Mouse (Mus musculus) lung, embryonic 15.5 days (tissue): ENCODE results near the gene Slc25a5. TPM values are rescaled to one million over a fixed set of nuclear protein-coding genes. Genes with fewer than 3 reads are reported as not detected.

Source experiments
- ATAC-seq: fragments of 200-750 bp; cut with Nextera tagmentation; 2 replicates; pipeline ENCODE4 v1.8.0; 2017; ENCODE audit warnings: moderate number of reproducible peaks, borderline replicate concordance; ENCODE audit not compliant: low FRiP score, low TSS enrichment; ENCODE audit errors: extremely low read depth
- H3K27ac ChIP-seq: fragments of 300-500 bp; sonication (generic); 2 replicates; pipeline ENCODE4 v1.5.1; 2015; ENCODE audit warnings: moderate library complexity, mild to moderate bottlenecking, inconsistent platforms
- H3K27me3 ChIP-seq: fragments of 300-500 bp; sonication (generic); 2 replicates; pipeline ENCODE4 v1.6.1; 2015; ENCODE audit warnings: inconsistent platforms
- H3K36me3 ChIP-seq: fragments of 300-500 bp; sonication (generic); 2 replicates; pipeline ENCODE4 v1.6.1; 2015; ENCODE audit warnings: inconsistent platforms
- H3K4me1 ChIP-seq: fragments of 300-500 bp; sonication (generic); 2 replicates; pipeline ENCODE4 v1.6.1; 2015; ENCODE audit warnings: inconsistent platforms
- H3K4me2 ChIP-seq: fragments of 300-500 bp; sonication (generic); 2 replicates; pipeline ENCODE4 v1.6.1; 2015; ENCODE audit warnings: inconsistent platforms, mild to moderate bottlenecking, moderate library complexity
- H3K4me3 ChIP-seq: fragments of 300-500 bp; sonication (generic); 2 replicates; pipeline ENCODE4 v1.5.1; 2015; ENCODE audit warnings: mild to moderate bottlenecking, inconsistent platforms
- H3K9ac ChIP-seq: fragments of 300-500 bp; sonication (generic); 2 replicates; pipeline ENCODE4 v1.6.1; 2015; ENCODE audit warnings: inconsistent platforms
- H3K9me3 ChIP-seq: fragments of 300-500 bp; sonication (generic); 2 replicates; pipeline ENCODE4 v1.6.1; 2016; ENCODE audit warnings: inconsistent platforms
- whole genome bisulfite sequencing: fragments of 180-500 bp; shearing (Covaris S2); methylation state at CpG from one replicate; pipeline ENCODE4 v1.1.7; 2015; 5-methylcytosine and 5-hydroxymethylcytosine counted together
- polyA plus RNA-seq: library from polyadenylated mRNA; unstranded; fragments of >200 nt; fragmentation: Nextera tagmentation; extraction: Ambion mirVana; gene quantifications from 2 replicates; pipeline ENCODE4 v1.2.1, GENCODE M21; 2015

Gene Slc25a5
- polyA plus RNA-seq, result 645 and 653 TPM in 2 replicates

- Histone ChIP-seq H3K4me1 (no peaks in the 10 kb centered on the region), H3K27ac (peak within 1 kb of the TSS; percentile 88), H3K9ac (peak within 1 kb of the TSS; percentile 60), H3K4me3 (peak within 1 kb of the TSS; percentile 62), H3K9me3 (no peaks in the 10 kb centered on the region), H3K27me3 (no peaks in the 10 kb centered on the region), H3K36me3 (peaks cover 7% of the 10 kb centered on the region), H3K4me2 (peak within 1 kb of the TSS; percentile 61)
- WGBS, result 17% methylated on average over 37 of the region's 41 CpGs
- peak; percentile 94 for ATAC-seq
These were observed at the start of gene Slc25a5 for GRCm38 (mm10) chrX:36795424-36796162. TSS of gene Slc25a5 (plus strand) at chrX:36795651.

DNA sequence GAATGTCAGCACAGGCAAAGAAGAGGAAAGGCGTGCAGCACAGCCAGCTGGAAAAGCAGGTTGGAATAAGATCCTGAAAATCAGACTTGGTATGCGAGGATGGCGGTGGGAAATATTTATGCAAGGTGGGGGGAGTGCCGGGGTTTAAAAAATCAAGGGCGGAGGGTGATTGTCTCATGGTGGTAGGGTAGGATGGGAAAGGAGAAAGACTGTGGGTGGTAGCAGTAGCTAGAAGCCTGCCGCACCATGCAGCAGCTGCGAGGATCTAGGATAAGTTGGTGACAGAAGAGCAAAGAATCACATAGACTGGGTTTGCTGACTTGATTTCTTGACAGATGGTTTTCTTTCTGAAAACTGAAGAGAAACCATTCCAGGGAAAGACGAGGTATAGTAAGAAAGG, 48.7 kb upstream of the Slc25a5 start:
- H3K9me3 ChIP-seq, result no peaks in the 10 kb centered on the region

GRCm38 (mm10) chrX:36748573-36748972, 46.9 kb upstream of the Slc25a5 start:
- H3K27ac ChIP-seq, result no peak overlapping the region
- H3K9ac ChIP-seq, result no peak overlapping the region
- no peak overlapping the region for H3K4me2 ChIP-seq
- H3K36me3 ChIP-seq, result no peaks in the 10 kb centered on the region
- ATAC-seq, result no peak
- 0 out of 2 replicates have a peak, but pooled peaks cover 4% of the 10 kb centered on the region for H3K4me1 ChIP-seq
- H3K27me3 ChIP-seq, result no peaks in the 10 kb centered on the region
- no peaks in the 10 kb centered on the region for H3K9me3 ChIP-seq
- 57% methylated on average over 3 of the region's 3 CpGs for WGBS
- no peak overlapping the region for H3K4me3 ChIP-seq

More for the DNA sequence above, 48.7 kb upstream of the Slc25a5 start:
- Histone ChIP-seq H3K4me3 (no peak overlapping the region), H3K27ac (no peak overlapping the region), H3K27me3 (no peaks in the 10 kb centered on the region), H3K36me3 (no peaks in the 10 kb centered on the region), H3K4me1 (0 out of 2 replicates have a peak, but pooled peaks cover 7% of the 10 kb centered on the region), H3K9ac (no peak overlapping the region), H3K4me2 (no peak overlapping the region)
- ATAC-seq, result no peak
- 78% methylated on average over 8 of the region's 8 CpGs for WGBS

GRCm38 (mm10) chrX:36749281-36749785, 46.1 kb upstream of the Slc25a5 start:
- Histone ChIP-seq H3K4me2 (no peak overlapping the region), H3K4me1 (no peaks in the 10 kb centered on the region), H3K9me3 (no peaks in the 10 kb centered on the region), H3K27me3 (no peaks in the 10 kb centered on the region), H3K36me3 (no peaks in the 10 kb centered on the region), H3K9ac (no peak overlapping the region), H3K27ac (no peak overlapping the region), H3K4me3 (no peak overlapping the region)
- no peak for ATAC-seq
- 54% methylated on average over 6 of the region's 6 CpGs for WGBS

GRCm38 (mm10) chrX:36750591-36750990, 44.9 kb upstream of the Slc25a5 start:
- no peak overlapping the region for H3K9ac ChIP-seq
- H3K27ac ChIP-seq, result no peak overlapping the region
- H3K9me3 ChIP-seq, result no peaks in the 10 kb centered on the region
- no peaks in the 10 kb centered on the region for H3K27me3 ChIP-seq
- no peaks in the 10 kb centered on the region for H3K4me1 ChIP-seq
- no peak overlapping the region for H3K4me3 ChIP-seq
- H3K4me2 ChIP-seq, result no peak overlapping the region
- 45% methylated on average over 1 of the region's 1 CpGs for WGBS
- ATAC-seq, result no peak
- no peaks in the 10 kb centered on the region for H3K36me3 ChIP-seq

DNA sequence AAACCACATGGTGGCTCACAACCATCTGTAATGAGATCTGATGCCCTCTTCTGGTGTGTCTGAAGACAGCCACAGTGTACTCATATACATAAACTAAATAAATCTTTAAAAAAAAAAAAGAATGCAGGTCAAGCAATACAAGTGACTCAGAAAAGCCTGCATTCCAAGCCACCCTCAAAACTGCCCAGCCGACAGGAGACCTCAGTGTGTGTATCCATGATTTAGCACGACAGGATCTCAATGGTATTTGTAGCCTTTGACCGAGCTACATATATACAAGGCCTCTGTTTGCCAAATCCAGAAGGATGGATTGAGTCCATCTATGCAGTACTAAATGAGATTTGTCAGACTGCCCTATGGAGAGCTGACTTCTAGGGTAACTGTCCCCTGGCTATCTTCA, 42.9 kb upstream of the Slc25a5 start:
- H3K27ac ChIP-seq, result no peak overlapping the region
- no peak overlapping the region for H3K4me3 ChIP-seq
- H3K36me3 ChIP-seq, result no peaks in the 10 kb centered on the region
- H3K9me3 ChIP-seq, result no peaks in the 10 kb centered on the region
- H3K4me2 ChIP-seq, result no peak overlapping the region
- 88% methylated on average over 3 of the region's 3 CpGs for WGBS
- no peak for ATAC-seq
- H3K4me1 ChIP-seq, result no peaks in the 10 kb centered on the region
- no peaks in the 10 kb centered on the region for H3K27me3 ChIP-seq
- H3K9ac ChIP-seq, result no peak overlapping the region

DNA sequence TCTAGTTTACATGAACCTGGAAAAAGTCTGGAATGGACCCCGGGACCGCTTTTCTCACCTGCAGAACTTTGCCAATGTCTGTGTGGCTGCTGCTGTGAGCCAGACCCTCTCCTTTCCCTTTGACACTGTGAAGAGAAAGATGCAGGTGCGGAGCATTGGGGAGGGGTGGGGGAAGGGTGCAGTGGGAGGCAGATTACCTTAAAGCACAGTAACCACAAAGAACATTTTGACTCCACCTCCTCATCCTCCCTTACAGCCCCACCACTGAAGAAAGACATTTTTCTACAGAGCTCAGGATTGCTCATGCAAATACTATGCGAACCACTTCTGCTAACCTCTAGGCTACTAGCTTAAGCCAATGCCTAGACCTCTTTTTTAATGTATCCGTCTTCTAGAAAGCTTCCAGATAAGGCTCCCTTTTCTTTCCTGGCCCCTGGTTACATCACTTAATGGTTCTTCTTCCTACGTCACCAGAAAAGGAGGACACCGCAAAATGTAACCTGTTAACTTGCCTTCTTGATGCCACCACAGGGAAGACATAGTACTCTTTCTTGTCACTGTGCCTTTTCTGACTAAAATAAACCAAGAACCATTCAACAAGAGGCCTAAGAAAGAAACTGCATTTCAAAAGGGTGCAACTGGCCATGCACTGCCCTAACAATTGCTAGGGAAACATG, 37.5 kb upstream of the Slc25a5 start:
- no peak overlapping the region for H3K4me2 ChIP-seq
- H3K9ac ChIP-seq, result no peak overlapping the region
- no peaks in the 10 kb centered on the region for H3K36me3 ChIP-seq
- H3K9me3 ChIP-seq, result no peaks in the 10 kb centered on the region
- ATAC-seq, result no peak
- H3K27me3 ChIP-seq, result no peaks in the 10 kb centered on the region
- no peak overlapping the region for H3K4me3 ChIP-seq
- no peak overlapping the region for H3K27ac ChIP-seq
- H3K4me1 ChIP-seq, result no peaks in the 10 kb centered on the region
- 69% methylated on average over 7 of the region's 7 CpGs for WGBS

- no peaks in the 10 kb centered on the region for H3K36me3 ChIP-seq
- H3K4me2 ChIP-seq, result no peak overlapping the region
- H3K4me3 ChIP-seq, result no peak overlapping the region
- ATAC-seq, result no peak
- WGBS, result 40% methylated on average over 6 of the region's 6 CpGs
- no peaks in the 10 kb centered on the region for H3K9me3 ChIP-seq
- H3K27me3 ChIP-seq, result no peaks in the 10 kb centered on the region
- no peaks in the 10 kb centered on the region for H3K4me1 ChIP-seq
- H3K27ac ChIP-seq, result no peak overlapping the region
- no peak overlapping the region for H3K9ac ChIP-seq
These were observed 36.9 kb upstream of the Slc25a5 start for GRCm38 (mm10) chrX:36758566-36758965.

DNA sequence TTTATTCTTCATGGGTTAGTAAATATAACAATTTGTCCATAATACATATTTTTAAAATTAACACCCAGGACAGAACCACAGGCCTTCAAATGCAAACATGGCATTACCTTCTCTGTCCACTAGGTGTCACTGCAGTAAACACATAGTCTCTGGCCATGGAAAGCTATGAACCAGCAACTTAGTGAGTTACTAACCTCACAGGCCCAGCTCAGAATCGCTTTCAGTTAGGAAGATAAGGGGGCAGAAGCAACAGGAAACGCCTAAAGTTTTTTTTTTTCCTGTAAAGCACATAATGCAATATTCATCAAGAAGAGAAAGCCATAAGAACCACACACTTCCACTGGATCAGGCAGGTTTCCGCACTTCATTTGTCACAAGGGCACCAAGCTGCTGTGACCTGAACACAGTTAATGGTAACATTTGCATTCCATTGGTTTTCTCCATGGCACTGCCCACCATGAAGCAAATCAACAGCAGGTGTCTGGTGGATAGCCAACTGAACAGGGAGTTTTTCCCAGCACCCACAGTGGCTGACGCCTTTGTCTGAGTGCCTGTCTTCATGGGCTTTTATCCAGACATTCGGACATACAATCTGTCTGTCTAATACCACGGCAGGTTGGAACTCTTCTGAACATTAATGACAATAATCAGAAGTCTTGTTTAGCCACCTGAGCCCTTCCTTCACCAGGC, 34.4 kb upstream of the Slc25a5 start:
- H3K4me2 ChIP-seq, result no peak overlapping the region
- H3K4me1 ChIP-seq, result no peaks in the 10 kb centered on the region
- no peaks in the 10 kb centered on the region for H3K27me3 ChIP-seq
- no peaks in the 10 kb centered on the region for H3K9me3 ChIP-seq
- H3K4me3 ChIP-seq, result no peak overlapping the region
- ATAC-seq, result no peak
- no peaks in the 10 kb centered on the region for H3K36me3 ChIP-seq
- WGBS, result 60% methylated on average over 6 of the region's 6 CpGs
- no peak overlapping the region for H3K9ac ChIP-seq
- no peak overlapping the region for H3K27ac ChIP-seq

DNA sequence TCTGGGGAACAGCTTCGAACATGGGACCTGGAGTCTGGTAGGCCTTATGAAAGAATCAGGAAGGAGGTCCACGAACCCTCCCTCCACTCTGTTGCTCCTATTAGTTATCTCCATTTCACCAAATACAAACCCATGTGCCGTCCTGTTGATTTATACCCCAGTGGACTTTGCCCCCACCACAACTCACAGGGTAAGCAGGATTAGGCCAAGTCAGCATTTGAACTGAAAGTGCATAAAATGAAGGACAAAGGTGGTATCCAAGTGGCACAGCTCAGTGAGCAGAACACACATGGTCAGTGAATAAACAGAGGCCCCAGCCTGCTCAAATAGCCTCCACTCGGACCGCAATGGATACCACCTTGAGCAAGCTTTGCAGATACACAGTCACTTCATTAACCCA, 33.2 kb upstream of the Slc25a5 start:
- H3K4me1 ChIP-seq, result no peaks in the 10 kb centered on the region
- ATAC-seq, result no peak
- WGBS, result 81% methylated on average over 5 of the region's 5 CpGs
- no peaks in the 10 kb centered on the region for H3K27me3 ChIP-seq
- H3K27ac ChIP-seq, result no peak overlapping the region
- H3K4me2 ChIP-seq, result no peak overlapping the region
- H3K9me3 ChIP-seq, result no peaks in the 10 kb centered on the region
- no peaks in the 10 kb centered on the region for H3K36me3 ChIP-seq
- no peak overlapping the region for H3K4me3 ChIP-seq
- H3K9ac ChIP-seq, result no peak overlapping the region

DNA sequence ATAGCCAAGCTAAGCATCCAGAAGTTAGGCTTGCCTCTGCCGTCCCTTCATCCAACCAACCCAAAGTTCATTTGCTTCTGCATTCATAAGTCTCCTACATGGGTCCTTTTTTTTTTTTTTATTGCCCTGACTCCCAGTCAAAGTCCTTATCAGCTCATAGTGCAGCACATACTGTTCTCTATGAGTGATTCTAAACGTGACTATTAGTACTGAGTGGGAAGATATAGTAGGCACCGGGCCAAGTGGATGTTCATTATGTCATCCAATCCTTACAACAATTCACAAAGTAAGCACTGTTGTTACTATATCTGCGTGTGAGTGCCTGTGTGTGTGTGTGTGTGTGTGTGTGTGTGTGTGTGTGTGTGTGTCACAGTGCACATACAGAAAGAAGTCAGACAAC, 32.6 kb upstream of the Slc25a5 start:
- Histone ChIP-seq H3K4me1 (no peaks in the 10 kb centered on the region), H3K4me3 (no peak overlapping the region), H3K9me3 (no peaks in the 10 kb centered on the region), H3K27me3 (no peaks in the 10 kb centered on the region), H3K36me3 (no peaks in the 10 kb centered on the region), H3K9ac (no peak overlapping the region), H3K27ac (no peak overlapping the region), H3K4me2 (no peak overlapping the region)
- 50% methylated on average over 4 of the region's 4 CpGs for WGBS
- no peak for ATAC-seq
